Mouse (Mus musculus) cerebellum, adult 9-10 months (tissue): ENCODE results near the gene Cpne8.
"Not testable (repeated sequence)": the region's sequence is repeated elsewhere in the genome, so short reads cannot be mapped to it uniquely, and the experiment has no call there.

Experiments used
- DNase-seq: peaks from one replicate; pipeline ENCODE4 v3.0.0; 2022

Gene Cpne8

DNA sequence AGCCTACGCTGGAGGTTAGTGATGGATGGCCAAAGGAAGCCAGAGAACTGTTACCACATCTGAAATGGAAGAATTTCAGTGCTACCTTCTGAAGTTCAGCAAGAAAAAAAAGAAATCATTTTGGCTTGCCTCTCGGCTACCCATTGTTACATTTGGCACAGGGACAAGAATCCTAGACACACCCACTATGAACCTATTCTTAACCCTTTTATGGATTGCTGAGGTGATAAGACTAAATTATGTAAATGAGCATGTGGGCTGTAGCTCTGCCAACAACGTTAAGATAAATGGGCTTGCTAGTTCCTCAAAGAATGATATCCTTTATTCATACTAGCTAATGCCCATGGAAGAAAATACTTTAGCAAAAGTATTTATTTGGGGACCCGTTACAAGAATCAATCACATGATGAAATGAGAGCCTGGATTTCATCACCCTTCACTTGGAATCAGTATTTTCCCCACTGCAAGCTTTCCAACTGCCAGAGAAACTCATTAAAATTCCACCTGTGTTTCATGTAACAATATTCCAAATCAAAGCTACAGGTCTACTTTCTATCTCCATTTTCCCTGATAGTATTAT, 69.3 kb downstream of the Cpne8 start:
- DNase-seq, result no peak

DNA sequence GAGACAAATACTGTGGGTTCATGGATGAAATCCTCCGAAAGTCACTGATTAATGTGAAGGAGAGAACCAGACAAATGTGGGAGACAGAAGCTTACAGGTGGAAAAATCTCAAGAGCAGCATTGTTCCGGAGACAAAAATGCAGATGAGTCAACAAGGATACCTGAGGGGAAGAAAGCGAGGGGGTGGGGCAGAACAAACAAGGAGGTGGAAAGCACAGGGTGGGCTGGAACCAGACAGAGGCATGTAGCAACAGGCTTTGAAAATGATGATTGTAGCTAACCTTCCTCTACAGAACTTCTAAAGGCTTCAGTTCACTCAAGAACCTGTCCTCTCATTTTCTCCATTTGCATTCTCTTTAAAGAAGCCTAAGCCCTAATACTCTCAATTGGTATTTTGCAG, 70.9 kb downstream of the Cpne8 start:
- no peak for DNase-seq

DNA sequence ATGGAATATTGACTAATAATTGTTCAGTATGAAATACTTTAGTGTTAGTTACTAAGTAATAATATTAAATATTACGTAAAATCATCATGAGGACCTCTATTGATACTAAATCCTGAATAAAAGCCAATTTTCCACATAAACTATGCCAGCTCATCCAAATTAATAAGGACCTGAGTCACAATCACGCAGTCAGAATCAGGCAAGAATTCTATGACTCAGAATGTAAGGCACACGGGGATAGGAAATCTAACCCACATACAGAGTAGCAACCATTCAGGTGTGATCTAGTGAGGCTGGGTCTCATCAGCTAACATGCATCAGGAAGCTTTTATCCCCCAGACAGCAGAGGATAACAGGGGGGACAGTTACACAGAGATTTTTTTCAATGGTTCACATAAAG, 72.1 kb downstream of the Cpne8 start:
- no peak for DNase-seq

DNA sequence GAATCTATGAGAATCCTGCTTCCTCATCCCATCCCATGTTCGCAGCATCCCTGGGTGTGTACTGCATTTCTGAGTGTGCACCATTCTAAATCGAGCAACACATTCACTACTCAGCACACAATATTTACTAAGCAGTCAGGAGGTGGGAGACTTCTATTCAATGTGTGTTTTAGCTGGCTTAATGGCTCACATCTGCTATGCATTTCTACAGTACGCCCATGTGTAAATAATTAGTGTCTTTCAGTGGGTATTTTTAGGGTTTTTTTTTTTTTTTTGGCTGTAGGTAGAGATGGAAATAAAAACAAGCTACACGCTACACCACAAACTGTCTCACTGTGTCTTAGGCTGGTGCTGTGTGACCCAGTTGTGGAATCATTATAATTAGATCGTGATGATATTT, 75.6 kb downstream of the Cpne8 start:
- DNase-seq, result no peak

DNA sequence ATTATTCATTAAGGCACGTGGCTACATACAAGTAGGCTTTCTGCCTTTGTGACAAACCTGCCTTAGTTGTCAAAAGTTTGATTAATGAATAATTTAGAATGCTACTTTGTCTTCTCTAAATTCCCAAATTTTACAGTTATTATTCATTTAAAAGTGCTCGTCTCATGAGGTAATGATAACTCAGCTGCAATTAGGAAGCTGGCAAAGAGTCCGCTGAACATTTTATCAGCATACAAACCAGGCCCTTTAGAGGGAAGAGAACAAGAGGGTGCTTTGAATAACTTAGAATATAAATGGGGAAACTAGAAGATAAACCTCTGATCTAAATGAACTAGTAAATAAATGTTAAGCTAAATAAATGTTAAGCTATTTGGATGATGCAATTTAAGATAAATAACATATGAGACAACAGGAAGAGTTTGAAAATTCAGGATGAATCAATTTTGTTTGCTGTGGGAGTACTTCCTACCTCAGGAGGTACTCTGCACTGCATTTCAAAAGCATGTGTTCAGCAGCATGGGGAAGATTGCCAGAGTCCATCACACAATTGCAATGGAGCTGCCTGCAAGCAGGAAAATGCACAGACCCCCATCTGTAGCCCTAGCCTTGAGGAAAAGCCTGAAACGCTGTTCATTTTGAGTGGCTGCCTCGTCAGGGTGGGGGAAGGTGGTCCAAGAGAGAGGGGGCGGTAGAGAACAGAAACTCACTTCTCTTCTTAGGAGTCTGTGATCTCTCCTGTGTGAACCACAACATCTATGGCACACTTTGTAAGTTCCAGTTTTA, 81.3 kb downstream of the Cpne8 start:
- DNase-seq, result no peak

DNA sequence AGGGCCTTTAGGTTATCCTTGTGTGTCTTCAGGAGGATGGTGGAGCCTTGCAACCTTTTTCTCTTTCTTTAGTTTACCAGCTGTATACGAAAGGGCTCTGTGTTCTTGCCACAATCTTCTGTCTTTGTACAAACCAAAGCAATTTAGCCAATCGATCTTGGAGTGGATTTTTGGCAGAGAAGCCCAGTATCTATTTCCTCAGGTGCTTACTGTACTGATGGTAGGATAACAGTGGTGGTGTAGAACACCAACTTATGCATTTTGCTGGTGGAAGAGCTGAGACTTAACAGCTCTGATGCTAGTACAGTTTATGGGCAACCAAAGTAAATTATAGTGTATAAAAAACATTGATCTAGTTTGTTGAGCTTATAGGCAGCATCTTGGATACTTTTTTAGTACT, 83.6 kb downstream of the Cpne8 start:
- DNase-seq, result no peak

DNA sequence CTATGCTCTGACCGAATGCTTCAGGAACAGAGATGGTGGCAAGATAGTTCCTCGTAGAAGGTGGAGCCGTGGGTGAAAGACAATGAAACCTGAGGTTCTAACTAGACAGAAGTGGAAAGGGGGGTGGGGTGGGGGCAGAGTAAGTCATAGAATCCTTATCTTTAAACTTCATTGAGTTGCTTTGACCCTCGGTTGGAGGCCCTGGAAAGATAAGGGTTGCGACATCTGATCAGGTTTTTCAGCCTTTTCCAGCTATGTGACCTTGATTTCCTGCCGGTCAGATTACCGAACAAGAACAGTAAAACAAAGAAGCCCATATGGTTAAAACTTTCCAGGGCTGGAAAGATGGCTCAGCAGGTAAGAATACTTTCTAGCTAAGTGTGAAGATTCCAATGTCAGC, 89.6 kb downstream of the Cpne8 start:
- no peak for DNase-seq

DNA sequence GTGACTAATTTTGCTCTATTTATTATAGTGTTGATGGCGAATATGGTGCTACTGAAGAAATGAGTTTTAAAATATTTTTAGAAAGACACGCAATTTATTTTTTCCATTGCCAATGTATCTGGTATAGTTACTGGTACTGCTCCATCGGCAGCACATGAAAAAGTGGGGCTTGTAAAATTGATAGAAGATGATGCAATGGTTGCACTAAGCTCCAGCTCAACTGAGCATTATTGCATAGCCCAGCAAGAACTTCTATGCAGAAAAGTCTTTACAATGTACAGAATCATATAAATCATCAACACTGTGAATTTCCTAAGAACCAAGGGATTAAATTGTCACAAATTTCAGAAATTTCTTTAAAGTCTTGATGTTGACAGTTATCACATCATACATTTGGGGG, 101.8 kb downstream of the Cpne8 start:
- DNase-seq, result no peak

DNA sequence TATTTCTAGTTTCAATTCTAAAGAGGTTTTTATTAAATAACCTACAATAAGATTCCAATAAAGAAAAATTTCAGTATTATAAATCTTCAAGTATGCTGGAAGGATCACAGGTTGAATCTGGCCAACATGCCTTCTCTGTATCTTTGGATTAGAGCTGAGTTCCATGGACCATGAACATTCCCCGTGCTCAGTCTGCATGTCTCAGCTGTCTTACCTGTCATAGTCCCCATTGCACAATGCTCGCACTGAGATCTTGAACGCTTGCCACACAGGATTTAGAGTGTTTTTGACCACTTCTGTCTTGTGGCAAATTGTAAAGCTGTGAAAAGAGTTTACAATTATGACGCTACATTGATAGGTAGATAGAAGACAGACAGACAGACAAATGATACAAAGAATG, 110.0 kb downstream of the Cpne8 start:
- no peak for DNase-seq

DNA sequence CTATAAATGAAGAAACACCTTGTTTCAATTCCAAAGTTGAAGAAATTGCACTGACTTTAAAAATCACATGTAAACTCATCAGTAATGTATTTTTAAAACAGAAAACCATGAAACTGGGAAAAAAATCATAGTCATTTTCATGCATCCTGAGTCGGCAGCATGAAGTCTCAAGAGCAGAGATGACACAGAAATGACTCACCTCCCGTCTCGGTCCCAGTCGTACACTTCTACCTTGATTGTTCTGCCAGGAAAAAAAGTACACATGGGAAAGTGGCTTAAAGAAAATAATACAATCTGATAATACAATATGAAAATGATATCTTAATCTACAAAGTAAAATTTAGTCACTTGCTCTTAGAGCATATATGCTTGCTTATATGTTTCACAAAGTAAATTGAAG, 111.2 kb downstream of the Cpne8 start:
- DNase-seq, result no peak

DNA sequence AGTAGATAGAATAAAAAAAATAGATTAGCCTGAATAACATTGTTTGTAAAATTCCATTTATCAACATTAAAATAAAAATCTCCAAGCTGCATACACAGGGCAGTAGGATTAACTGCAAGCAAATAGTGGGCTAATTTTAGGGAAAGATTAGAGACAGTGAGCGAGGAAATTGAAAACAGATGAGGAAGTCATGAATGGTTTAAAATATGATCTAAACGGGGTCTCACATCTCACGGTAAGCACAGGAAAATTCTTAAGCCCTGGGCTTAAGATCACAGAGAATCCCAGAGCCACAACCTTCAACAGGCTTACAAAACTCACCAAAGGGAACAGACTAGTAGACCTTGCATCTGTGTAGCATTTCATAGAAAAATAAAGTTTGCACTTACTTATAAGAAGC, 115.2 kb downstream of the Cpne8 start:
- no peak for DNase-seq

DNA sequence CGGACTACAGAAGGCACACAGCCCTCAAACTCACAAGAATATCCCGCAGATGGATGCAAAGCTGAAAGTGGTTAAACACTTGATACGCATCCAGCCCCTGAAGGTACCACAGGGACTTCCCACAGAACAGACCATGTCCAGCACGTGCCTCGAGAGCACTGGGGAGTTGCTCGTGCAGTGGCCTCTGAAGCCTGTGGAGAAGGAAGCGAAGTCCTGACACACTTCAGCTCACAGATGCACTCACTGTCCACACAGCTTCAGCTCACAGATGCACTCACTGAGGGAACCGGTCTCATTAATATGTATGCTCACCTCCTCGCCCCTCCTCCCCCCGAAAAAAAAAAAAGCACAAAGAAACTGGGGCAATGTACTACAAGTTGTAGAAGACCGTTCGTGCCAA, 117.6 kb downstream of the Cpne8 start:
- no peak for DNase-seq

DNA sequence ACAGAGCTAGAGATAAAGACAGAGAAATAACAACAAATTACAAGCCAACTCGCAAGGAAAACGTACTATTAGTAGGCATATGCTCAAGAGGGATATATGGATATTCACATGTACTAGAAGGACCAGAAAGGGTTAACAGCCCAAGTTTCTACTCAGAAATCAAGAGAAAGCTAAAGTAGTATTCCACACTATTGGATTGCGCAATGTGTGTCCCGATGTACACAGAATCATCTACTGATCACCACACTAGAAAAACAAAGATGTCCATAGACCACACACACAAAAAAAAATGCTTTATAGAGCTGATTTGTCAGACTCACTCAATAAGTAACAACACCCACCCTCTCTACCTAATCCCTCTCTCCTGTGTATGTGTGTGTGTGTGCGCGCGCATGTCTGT, 130.6 kb downstream of the Cpne8 start:
- DNase-seq, result no peak

DNA sequence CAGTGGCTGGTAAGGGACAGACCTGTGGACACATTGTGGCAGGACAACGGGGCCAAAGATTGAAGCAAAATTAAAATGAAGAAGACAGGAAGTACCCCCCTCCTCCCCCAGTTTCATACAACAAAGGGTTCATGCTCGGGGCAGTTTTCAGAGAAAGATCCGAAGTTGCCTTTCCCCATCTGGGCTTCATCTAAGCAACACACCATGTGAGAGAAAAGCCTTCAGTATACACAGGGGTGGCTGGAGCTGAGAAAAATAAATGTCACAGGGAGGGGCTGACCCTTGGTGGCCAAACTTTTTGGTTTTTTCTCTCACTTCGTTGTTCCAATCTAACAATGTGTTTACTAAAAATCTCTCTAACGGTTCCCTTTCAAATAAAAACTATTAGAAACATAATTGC, 135.8 kb downstream of the Cpne8 start:
- DNase-seq, result no peak

DNA sequence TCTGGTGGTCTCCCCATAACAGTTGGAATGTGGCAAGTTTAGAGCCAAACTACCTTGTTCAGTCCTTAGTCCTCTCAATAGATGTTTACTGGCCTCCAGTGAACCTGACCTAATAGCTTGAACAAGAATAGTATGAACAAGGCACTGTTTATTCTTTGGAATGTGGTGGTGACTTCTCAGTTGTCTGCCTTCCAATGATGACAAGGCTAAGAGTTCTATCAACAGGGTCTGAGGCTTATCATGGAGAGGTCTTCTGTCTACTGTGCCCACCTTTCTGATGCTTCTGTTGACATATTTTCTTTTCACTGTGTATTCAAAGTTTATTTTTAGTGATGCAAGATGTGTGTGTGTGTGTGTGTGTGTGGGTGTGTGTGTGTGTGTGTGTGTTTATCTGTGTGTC, 137.1 kb downstream of the Cpne8 start:
- DNase-seq, result no peak

DNA sequence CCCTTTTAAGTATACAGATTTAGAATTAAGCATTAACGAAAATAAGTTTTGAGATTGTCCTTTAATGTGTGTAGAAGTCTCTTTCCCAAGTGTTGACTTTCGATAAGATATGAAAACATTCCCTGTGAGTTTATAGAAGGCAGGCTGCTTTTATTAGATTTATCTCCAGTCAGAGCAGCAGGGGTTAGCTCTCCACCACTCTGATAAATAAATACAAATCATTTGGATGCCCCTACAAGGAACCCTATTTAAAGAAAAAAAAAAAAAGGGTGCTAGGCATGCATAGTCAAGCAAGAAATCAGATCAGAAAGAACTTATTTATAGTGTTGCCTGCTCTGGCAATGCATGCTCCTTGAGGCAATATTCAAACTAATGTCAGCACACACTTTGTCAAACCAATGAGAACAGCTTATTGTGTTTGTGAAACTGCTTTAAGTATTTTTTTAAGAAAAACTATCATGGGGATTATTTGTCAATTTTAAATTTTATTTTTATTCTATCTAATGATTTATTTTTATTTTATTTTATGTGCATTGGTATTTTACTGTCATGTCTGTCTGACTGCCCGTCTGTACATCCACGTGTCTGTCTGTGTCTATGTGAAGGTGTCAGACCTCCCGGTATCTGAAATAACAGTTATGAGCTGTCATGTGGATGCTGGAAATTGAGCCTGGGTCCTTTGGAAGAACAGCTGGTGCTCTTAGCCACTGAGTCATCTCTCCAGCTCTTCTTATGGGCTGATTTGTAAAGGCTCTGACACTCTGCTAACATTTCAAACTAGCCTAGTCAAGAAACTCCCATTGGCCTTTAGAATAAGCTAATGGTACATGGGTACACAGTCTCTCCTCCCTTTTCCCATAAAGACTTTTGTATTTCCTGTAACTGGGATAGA, 142.7 kb downstream of the Cpne8 start:
- no peak for DNase-seq

DNA sequence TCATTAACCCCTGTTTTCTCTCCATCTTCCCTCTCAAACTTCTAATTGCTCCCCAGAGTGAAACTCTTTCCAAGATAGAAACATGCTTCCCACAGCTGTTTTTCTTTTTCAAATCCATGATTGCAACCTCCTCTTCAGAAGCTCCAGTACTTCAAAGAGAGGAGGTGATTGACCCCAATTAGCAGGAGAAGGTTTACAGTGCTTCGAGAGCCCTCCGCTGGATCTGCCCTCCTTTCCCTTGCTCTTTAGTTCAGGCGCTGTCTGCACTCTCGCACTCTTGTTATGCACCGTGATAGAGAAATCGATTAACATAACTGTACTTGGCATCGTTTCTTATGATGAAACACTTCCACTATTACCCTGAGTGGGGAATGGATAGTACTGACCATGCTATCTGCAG, 143.5 kb downstream of the Cpne8 start:
- no peak for DNase-seq

DNA sequence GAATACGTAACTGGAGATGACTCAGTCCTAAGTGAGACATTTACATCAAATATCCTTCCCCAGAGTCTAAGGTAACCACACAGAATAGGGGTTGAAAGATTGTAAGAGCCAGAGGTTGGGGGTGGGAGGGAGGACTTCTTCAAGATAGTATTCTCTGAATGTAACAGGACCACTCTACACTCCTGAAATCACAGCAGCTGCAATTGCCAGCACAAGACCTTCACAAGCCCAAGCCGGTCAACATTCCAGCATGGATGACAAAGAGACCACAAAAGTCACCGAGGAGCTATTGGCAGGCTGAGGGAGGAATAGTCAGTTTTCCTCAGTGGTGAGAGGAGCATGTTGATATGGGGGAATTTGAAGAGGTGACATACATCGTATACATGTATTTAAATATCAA, 166.5 kb downstream of the Cpne8 start:
- no peak for DNase-seq

DNA sequence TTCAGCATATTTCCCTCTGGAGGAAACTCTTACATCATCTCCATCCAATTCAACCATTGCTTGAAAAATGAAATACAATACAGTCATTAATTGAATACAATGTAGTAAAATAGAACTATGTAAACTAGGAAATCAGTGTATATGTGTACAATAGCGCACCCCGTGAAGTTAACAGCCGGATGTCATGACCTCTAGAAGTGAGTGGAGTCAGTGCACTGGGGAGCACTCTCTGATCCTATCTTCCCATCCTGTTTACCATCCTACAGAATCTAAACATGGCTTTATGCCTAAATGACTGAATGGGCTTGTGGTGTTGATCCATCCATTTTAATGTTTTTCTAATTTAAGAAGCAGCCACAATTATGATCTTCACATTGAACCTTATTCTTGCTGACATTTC, 182.2 kb downstream of the Cpne8 start:
- DNase-seq, result no peak

DNA sequence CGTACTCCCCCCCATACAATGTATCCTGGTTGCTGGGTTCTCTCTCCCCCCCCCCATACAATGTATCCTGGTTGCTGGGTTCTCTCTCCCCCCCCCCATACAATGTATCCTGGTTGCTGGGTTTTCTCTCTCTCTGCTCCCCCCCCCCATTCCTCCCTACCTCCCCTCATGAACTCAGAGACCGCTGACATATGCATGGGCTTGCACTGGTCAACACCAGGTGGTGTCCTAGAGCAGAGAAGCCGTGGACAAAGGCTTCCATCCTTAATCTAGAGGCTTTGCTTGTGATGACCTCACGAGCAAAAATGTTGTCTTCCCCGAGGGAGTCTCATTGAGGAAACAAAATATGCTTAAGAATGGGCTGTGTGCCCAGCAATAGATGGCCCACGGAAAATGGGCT, 187.7 kb downstream of the Cpne8 start:
- DNase-seq, result no peak

DNA sequence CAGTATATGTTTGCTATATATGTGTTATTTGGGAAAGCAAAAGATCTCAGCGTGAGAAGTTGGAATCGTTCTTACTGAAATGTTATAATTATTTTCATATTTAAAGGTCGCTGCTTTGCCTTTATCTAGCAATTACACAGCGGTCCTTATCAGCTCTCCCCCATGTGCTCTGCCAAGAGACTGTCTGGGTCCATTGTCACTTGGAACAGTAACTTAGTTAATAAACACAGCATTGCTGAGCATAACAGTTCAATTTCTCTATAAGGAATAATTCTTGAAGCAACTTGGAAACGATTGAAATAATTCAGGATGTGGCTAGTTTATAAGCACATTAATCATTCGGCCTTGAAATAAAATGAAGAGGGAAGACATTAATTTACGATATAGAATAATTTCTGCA, 189.0 kb downstream of the Cpne8 start:
- DNase-seq, result no peak

DNA sequence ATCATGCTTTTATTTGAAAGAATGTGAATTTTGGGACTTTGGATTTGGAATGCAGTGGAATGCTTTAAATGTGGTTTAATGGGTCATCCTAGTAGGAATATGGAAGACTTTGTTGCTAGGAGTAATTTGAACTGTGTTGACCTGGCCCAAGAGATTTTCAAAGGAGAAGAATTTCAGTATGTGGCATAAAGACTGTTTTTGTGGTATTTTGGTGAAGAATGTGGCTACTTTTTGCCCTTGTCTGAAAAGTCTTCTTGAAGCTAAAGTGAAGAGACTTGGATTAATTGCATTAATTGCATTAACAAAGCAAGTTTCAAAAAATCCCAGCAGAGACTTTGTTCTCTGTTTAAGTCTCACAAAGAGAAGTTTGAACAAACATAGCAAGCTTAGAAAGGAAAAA, 208.7 kb downstream of the Cpne8 start:
- not testable (repeated sequence) for DNase-seq

DNA sequence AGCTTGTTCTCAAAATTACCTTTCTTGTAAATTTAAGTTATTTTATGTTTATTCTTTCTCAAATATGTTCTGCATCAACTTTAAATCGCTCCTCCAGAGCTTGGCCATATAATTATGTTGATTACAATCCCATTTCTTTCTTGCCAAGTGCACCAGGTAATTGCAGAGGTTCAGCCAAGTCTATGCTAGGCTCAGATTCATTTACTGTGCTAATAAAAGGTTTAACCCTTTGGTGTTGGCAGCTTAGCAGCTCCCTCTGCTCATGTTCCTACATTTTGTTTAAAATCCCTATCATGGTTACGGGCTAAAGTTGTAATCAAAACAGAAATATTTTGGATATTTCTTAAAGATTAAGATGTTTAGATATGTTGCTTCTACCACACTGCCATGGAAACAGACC, 216.0 kb downstream of the Cpne8 start:
- DNase-seq, result no peak

DNA sequence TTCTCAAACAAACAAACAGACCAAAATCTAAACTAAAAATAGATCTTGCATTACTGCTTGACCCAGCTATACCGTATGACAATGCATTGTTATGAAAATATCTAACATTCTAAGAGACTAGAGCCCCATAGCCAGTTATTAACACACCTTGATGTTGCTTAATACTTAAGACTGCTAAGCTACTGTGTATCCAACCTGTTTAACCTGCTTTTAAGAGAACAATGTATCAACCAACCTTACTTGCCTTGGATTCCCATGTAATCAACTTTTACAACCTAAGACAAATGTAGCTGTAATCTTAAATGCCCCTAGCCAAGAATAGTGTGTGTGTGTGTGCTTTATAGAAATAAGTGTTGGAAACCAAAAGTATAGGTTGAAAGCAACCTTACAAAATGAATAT, 233.2 kb downstream of the Cpne8 start:
- no peak for DNase-seq
